Mouse (Mus musculus) myocyte (in vitro differentiated cells): ENCODE results near the gene Ddx46. TPM values are rescaled to one million over a fixed set of nuclear protein-coding genes. Genes with fewer than 3 reads are reported as not detected.

Source experiments
- H3K27me3 ChIP-seq: one replicate; pipeline ENCODE4 v1.6.1; 2011; ENCODE audit not compliant: control insufficient read depth, insufficient read depth, insufficient read length
- H3K36me3 ChIP-seq: one replicate; pipeline ENCODE4 v1.6.1; 2011; ENCODE audit not compliant: control insufficient read depth, insufficient read depth
- H3K4me2 ChIP-seq: one replicate; pipeline ENCODE4 v1.6.1; 2011; ENCODE audit warnings: low read depth, control low read depth
- H3K4me3 ChIP-seq: one replicate; pipeline ENCODE4 v1.5.1; 2011; ENCODE audit warnings: mild to moderate bottlenecking, control low read depth, moderate library complexity
- H3K79me2 ChIP-seq: one replicate; pipeline ENCODE4 v1.6.1; 2011; ENCODE audit not compliant: control insufficient read depth, insufficient read depth
- H3ac ChIP-seq: one replicate; pipeline ENCODE4 v1.6.1; 2011; ENCODE audit not compliant: control insufficient read depth, insufficient read length
- CEBPB ChIP-seq: IDR thresholded peaks from 2 replicates; pipeline ENCODE4 v1.6.1; 2011; ENCODE audit warnings: mild to moderate bottlenecking, moderate library complexity; ENCODE audit not compliant: poor library complexity, insufficient read depth, severe bottlenecking
- E2F4 ChIP-seq: IDR thresholded peaks from one replicate; pipeline ENCODE4 v1.6.1; 2011; ENCODE audit warnings: mild to moderate bottlenecking, control low read depth, moderate library complexity; ENCODE audit not compliant: insufficient read depth
- MAX ChIP-seq: IDR thresholded peaks from one replicate; pipeline ENCODE4 v1.6.1; 2011; ENCODE audit warnings: low read depth, mild to moderate bottlenecking, control low read depth
- MYOD1 ChIP-seq, 3 experiments: IDR thresholded peaks; one replicate each; pipeline ENCODE4 v1.6.1; 2011; ENCODE audit warnings: control low read depth in 2 of 3, low read depth in 2 of 3, mild to moderate bottlenecking in 2 of 3, moderate library complexity in 1 of 3; ENCODE audit not compliant: insufficient read length in 2 of 3, control insufficient read depth in 1 of 3
- MYOG ChIP-seq, 3 experiments: IDR thresholded peaks; one replicate each; pipeline ENCODE4 v1.6.1; 2011; ENCODE audit warnings: control low read depth in 2 of 3, low read depth in 2 of 3, mild to moderate bottlenecking in 2 of 3; ENCODE audit not compliant: insufficient read length in 2 of 3, control insufficient read depth in 1 of 3, insufficient read depth in 1 of 3
- POLR2A ChIP-seq: IDR thresholded peaks from one replicate; pipeline ENCODE4 v1.6.1; 2011; ENCODE audit warnings: low read depth, mild to moderate bottlenecking, control low read depth, moderate library complexity; ENCODE audit not compliant: insufficient read length
- POLR2AphosphoS2 ChIP-seq: IDR thresholded peaks from one replicate; pipeline ENCODE4 v1.6.1; 2011; ENCODE audit warnings: low read depth, control low read depth; ENCODE audit not compliant: insufficient read length
- REST ChIP-seq: IDR thresholded peaks from one replicate; pipeline ENCODE4 v1.6.1; 2011; ENCODE audit warnings: mild to moderate bottlenecking, control low read depth, moderate library complexity; ENCODE audit not compliant: insufficient read depth, insufficient read length
- SRF ChIP-seq: IDR thresholded peaks from one replicate; pipeline ENCODE4 v1.6.1; 2011; ENCODE audit warnings: low read depth; ENCODE audit not compliant: control insufficient read depth, insufficient read length
- TCF12 ChIP-seq: IDR thresholded peaks from one replicate; pipeline ENCODE4 v1.6.1; 2011; ENCODE audit warnings: mild to moderate bottlenecking, control low read depth; ENCODE audit not compliant: poor library complexity, insufficient read depth, severe bottlenecking
- TCF3 ChIP-seq: IDR thresholded peaks from one replicate; pipeline ENCODE4 v1.6.1; 2011; ENCODE audit warnings: low read depth, control low read depth; ENCODE audit not compliant: insufficient read length
- USF1 ChIP-seq: IDR thresholded peaks from one replicate; pipeline ENCODE4 v1.6.1; 2011; ENCODE audit warnings: low read depth, mild to moderate bottlenecking, control low read depth, moderate library complexity
- polyA plus RNA-seq: library from polyadenylated mRNA; unstranded; fragments of >200 nt; fragmentation: generic; extraction: Trizol; gene quantifications from one replicate; pipeline ENCODE4 v1.2.1, GENCODE M21; 2012; ENCODE audit warnings: missing spikeins

The Ddx46 gene
- polyA plus RNA-seq = 8.7 TPM

DNA sequence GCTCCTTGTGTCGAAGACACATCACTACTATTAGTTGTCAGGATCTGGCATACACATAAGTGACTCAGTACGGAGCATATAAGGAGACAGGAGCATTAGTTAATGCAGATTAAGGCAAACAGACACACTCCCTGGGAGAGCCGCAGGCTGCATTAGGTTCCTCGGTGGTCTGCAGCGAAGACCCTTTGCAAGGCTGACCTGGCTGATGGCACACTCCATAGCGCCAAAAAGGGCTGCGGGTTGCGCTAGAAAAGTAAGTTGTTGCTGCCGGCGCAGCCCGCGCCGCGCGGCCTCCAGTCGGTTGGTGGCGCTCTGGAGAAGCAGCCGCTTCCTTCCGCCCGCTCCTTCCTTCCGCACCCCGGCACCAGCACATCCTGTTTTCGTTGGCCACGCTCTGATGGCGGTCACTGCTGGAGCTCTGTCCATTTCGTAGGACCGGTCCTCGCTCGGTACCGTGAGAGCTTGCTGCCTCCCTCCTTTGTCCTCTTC is at the start of gene Ddx46:
Gene Ddx46, plus strand, starts transcription at position 389 of the 489 bp plus-strand sequence.
- Histone ChIP-seq H3K4me3 (peak within 1 kb of the TSS; percentile 67), H3ac (peak within 1 kb of the TSS; percentile 55), H3K79me2 (peaks cover 24% of the 10 kb centered on the region), H3K27me3 (no peaks in the 10 kb centered on the region), H3K36me3 (peaks cover 6% of the 10 kb centered on the region), H3K4me2 (peak within 1 kb of the TSS; percentile 98)
- TF ChIP-seq TCF12 = no peak
- TF ChIP-seq MYOG (IDR thresholded peaks at IDR 0.05; ENCODE audit: control insufficient read depth in 1 of 3, insufficient read depth in 1 of 3, insufficient read length in 2 of 3, low read depth in 2 of 3) = peak in 1 of 3 experiments; percentile 62
- TF ChIP-seq TCF3 = no peak
- no peak for TF ChIP-seq MAX
- TF ChIP-seq MYOD1 (IDR thresholded peaks at IDR 0.05; ENCODE audit: control insufficient read depth in 1 of 3, insufficient read length in 2 of 3, low read depth in 2 of 3) = peak in 1 of 3 experiments; percentile 16
- no peak for TF ChIP-seq CEBPB
- no peak for TF ChIP-seq REST
- TF ChIP-seq POLR2AphosphoS2 = peak; percentile 93
- TF ChIP-seq USF1 = no peak
- peak; percentile 58 for TF ChIP-seq SRF
- peak; percentile 37 for TF ChIP-seq E2F4
- TF ChIP-seq POLR2A = peak; percentile 91

DNA sequence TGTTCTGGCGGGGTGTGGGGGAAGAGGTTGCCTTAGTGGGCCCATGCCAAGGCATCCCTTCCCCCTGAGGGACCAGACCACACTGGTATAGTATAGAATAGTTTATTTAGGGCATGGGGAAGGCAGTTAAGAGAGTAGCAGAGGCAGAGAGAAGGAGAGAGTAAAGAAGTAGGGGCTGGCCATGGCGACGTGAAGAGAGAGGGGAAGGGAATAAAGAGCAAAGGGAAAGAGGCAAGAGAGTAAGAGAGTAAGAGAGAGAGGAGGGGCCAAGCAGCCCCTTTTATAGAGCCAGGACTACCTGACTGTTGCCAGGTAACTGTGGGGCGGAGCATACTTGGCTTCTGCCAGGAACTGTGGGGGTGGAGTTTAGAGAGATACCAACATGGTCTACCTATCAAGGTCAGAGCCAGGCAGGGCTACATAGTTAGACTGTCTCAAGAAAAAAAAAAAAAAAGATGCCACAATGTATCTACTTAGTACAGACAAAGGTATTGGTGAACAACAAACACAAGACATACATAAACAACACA is 42.8 kb upstream of the Ddx46 start:
- no peak for TF ChIP-seq USF1
- no peak for TF ChIP-seq REST
- Histone ChIP-seq H3K36me3 (peaks cover 12% of the 10 kb centered on the region), H3ac (no peak overlapping the region), H3K79me2 (peaks cover 17% of the 10 kb centered on the region), H3K27me3 (no peaks in the 10 kb centered on the region), H3K4me3 (peak overlapping the region; percentile 86), H3K4me2 (no peak overlapping the region)

- Histone ChIP-seq H3K27me3 (no peaks in the 10 kb centered on the region), H3K36me3 (peaks cover 16% of the 10 kb centered on the region), H3K4me2 (peak overlapping the region; percentile 70), H3ac (peak overlapping the region; percentile 60), H3K4me3 (peak overlapping the region; percentile 86), H3K79me2 (peaks cover 17% of the 10 kb centered on the region)
- no peak for TF ChIP-seq TCF3
- peak; percentile 99 for TF ChIP-seq POLR2AphosphoS2
- no peak for TF ChIP-seq MAX
- no peak for TF ChIP-seq USF1
- no peak for TF ChIP-seq TCF12
- TF ChIP-seq CEBPB = no peak
- no peak for TF ChIP-seq E2F4
- TF ChIP-seq MYOG (IDR thresholded peaks at IDR 0.05; ENCODE audit: control insufficient read depth in 1 of 3, insufficient read depth in 1 of 3, insufficient read length in 2 of 3, low read depth in 2 of 3) = peak in 2 of 3 experiments; percentile 45 to 47
- TF ChIP-seq MYOD1 (IDR thresholded peaks at IDR 0.05; ENCODE audit: control insufficient read depth in 1 of 3, insufficient read length in 2 of 3, low read depth in 2 of 3) = peak in 1 of 3 experiments; percentile 53
- peak; percentile 61 for TF ChIP-seq REST
- TF ChIP-seq POLR2A = peak; percentile 100
- no peak for TF ChIP-seq SRF
Observed at GRCm38 (mm10) chr13:55592512-55593253, 42.1 kb upstream of the Ddx46 start.

GRCm38 (mm10) chr13:55593254-55593747 is 41.5 kb upstream of the Ddx46 start:
- Histone ChIP-seq H3K4me2 (peak overlapping the region; percentile 83), H3K27me3 (no peaks in the 10 kb centered on the region), H3K36me3 (peaks cover 16% of the 10 kb centered on the region), H3K79me2 (peaks cover 17% of the 10 kb centered on the region), H3K4me3 (peak overlapping the region; percentile 86), H3ac (peak overlapping the region; percentile 60)
- no peak for TF ChIP-seq USF1
- TF ChIP-seq POLR2A = no peak
- TF ChIP-seq CEBPB = no peak
- no peak for TF ChIP-seq MYOD1 (IDR thresholded peaks at IDR 0.05; ENCODE audit: control insufficient read depth in 1 of 3, insufficient read length in 2 of 3, low read depth in 2 of 3)
- TF ChIP-seq POLR2AphosphoS2 = no peak
- TF ChIP-seq MAX = no peak
- no peak for TF ChIP-seq SRF
- TF ChIP-seq TCF3 = no peak
- TF ChIP-seq TCF12 = no peak
- no peak for TF ChIP-seq E2F4
- TF ChIP-seq REST = no peak
- no peak for TF ChIP-seq MYOG (IDR thresholded peaks at IDR 0.05; ENCODE audit: control insufficient read depth in 1 of 3, insufficient read depth in 1 of 3, insufficient read length in 2 of 3, low read depth in 2 of 3)
